Mouse (Mus musculus) layer of hippocampus, postnatal 10 days (tissue): ENCODE measurements at regions not wholly inside any gene's neighbourhood (a gene's known extent, or its start where the extent isn't known, plus 50 kb on each side); places are given as distances from the start of the nearest gene placed in this dataset.

Source experiments
- DNase-seq, 2 experiments: peaks; one replicate each; pipeline ENCODE4 v3.0.0; 2021; ENCODE audit warnings: low spot score in 2 of 2

GRCm38 (mm10) chr1:194878440-194878839 is 60.2 kb upstream of the Cd34 start:
- DNase-seq = peak in 1 of 2 experiments; percentile 18

- peak; percentile 99 for DNase-seq
Measured at GRCm38 (mm10) chr1:194879324-194880233, 59.0 kb upstream of the Cd34 start.

- DNase-seq = no peak
Measured at GRCm38 (mm10) chr1:194881556-194882223, 56.9 kb upstream of the Cd34 start.

- peak; percentile 10 to 27 for DNase-seq
Measured at GRCm38 (mm10) chr1:194885071-194885686, 53.4 kb upstream of the Cd34 start.

- DNase-seq = peak; percentile 9 to 41
Measured at GRCm38 (mm10) chr1:194885687-194886077, 52.9 kb upstream of the Cd34 start.
